Mouse (Mus musculus) layer of hippocampus, adult 9-11 months (tissue): ENCODE measurements around the gene E130116L18Rik.
"Not testable (repeated sequence)": the region's sequence is repeated elsewhere in the genome, so short reads cannot be mapped to it uniquely, and the experiment has no call there.

Experiments
- DNase-seq: peaks from one replicate; pipeline ENCODE4 v3.0.0; 2022

Gene E130116L18Rik

DNA sequence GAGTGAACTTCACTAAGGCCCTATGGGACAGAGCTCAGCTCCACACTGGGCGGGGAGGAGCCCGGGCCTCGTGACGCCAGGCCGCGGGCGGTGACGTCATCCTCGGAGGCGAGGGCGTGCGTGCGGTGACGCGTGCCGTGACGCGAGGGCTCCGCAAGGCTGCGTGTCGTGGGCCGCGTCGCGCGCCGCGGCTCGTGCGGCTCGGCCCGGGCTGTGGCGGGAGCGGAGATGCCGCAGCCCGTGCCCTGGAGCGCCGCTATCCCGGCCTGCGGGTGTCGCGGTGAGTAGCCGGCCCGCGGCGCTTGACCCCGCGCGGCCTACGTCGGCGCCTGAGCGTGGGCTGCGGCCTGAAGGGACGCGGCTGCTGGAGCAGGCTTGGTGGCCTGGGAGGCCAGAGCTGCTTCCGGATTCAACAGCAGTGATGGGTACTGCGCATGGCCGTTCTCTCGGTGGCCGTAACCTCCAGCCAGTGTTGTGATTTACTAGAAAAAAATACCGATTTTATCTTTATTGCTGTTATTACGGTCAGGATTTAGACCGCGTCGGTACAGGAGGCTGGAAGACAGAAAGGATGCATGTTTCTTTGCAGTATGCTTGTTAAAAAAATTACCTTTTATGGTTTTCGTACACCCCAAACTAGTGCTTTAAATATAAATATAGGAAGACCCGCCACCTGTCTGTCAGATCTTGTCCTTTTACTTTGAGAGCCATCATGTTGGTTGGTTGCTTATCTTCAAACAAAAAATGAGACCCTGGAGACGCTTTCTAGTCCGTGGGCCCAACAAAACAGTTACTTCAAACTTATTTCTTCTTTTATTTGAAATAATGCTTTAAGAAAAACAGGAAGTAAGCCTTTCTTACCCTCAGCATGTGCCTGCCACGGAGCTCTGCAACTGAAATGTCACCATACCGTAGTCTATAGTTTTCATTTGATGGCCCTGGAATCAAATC lies at the start of gene E130116L18Rik:
Gene E130116L18Rik (minus strand): TSS at position 402 of the 951 bp plus-strand sequence.
- peak; percentile 90 for DNase-seq

- no peak for DNase-seq
These were observed 45.4 kb upstream of the E130116L18Rik start for GRCm38 (mm10) chr5:25268258-25268888.

GRCm38 (mm10) chr5:25262266-25262665 lies 39.3 kb upstream of the E130116L18Rik start:
- no peak for DNase-seq

- DNase-seq: no peak
These were observed 38.5 kb upstream of the E130116L18Rik start for GRCm38 (mm10) chr5:25261452-25261851.

GRCm38 (mm10) chr5:25256686-25257085 lies 33.7 kb upstream of the E130116L18Rik start:
- peak; percentile 48 for DNase-seq

GRCm38 (mm10) chr5:25254491-25254890 lies 31.5 kb upstream of the E130116L18Rik start:
- no peak for DNase-seq

DNA sequence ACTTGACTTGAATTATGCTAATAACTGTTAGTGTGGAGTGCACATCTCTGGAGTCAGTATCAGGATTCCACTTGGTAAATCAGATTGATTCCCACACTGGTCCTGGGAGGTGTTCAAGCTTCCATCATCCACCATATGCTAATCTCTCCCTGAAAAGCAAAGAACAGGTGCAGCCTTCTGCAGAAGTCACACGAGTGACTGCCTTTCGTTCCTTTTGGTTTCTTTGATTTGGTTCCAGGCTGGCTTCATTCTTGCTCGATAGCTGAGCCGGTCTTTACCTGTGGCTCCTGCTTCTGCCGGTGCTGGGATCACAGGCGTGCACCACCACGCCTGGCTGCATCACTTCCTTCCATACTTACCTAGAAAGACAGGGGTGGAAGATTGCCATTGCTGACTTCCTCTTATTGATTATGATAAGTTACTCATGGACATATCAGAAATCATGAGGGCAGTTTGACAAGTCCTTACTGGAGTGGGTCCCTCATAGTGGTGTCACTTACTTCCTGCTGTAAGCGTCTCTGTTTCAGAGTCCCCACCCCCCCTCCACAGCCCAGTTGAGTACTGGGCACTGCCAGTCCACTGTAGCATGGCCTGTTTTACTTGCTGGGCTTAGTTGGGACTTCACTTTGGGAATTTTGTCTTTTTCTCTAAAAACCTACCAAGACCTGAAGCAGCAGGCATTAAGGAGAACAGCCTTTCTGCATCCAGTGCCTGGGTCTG lies 30.0 kb upstream of the E130116L18Rik start:
- no peak for DNase-seq

DNA sequence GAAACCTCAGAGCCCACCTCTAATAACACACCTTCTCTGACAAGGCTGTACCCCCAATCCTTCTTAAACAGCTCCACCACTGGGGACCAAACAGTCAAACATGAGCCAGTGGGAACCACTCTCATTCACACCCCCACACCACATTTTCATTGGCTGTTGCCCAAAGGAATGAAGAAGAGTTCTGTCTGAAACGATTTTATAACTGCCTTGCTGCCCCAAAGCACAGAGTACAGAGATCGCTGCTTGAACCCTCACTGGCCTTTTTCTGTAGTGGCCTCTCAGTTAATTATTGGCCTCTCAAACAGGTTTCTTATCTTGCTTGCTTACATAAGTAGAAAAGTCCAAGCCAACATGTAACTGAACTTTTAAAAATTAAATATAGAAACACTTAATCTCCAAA lies 29.5 kb upstream of the E130116L18Rik start:
- DNase-seq: no peak

- no peak for DNase-seq
These were observed 24.1 kb upstream of the E130116L18Rik start for GRCm38 (mm10) chr5:25247036-25247435.

DNA sequence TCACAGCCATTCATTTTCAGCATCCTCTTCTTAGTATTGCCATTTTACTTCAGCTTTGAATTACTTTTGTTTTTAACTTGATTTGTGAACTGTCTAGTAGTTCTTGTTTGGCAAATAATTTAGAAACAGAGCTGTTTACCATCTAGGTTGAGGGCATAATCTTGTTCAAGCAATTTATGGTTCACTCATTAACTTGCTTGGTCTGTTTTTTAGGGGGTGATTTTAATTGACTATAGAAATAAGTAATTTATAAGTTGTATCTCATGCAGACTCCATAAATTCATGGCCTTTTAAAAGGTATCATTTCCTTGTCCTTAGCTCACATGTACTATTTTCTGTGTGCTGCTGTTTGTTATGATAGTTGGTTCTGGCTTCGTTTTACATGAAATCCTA lies 23.5 kb upstream of the E130116L18Rik start:
- DNase-seq: no peak

GRCm38 (mm10) chr5:25245806-25246472 lies 23.0 kb upstream of the E130116L18Rik start:
- DNase-seq: no peak

DNA sequence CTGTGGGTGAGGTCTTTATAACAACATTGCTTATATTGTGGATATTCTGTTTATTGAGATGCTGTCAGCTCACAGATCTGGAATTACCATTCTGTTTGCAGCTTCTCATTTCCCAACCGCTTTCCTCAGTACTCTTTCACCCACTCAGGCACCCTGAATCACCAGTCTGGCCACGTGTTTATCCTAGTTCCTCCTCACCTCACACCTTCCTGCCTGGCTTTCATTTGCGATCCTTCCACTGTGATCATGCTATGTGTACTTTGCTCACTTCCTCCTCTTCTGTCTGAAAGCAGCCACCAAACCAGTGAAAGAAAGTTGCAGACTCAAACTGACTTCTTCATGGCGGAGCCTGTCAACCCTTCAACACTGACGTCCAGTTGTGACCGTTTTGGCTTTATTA lies 20.1 kb upstream of the E130116L18Rik start:
- no peak for DNase-seq

DNA sequence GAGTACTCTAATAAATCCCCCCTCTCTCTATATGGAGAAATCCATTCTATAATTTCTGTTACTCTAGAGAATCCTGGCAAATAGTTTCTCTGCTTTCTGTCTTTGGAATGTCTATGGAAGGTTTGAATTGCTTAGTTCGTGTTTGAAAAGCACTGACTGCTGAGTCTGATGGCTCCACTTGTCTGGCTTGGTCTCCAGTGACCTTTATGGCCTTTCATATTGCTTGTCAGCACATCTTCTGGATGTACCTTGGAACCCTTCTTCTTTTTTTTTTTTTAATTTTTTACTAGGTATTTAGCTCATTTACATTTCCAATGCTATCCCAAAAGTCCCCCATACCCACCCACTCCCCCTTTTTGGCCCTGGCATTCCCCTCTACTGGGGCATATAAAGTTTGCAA lies 1.4 kb upstream of the E130116L18Rik start:
- DNase-seq: not testable (repeated sequence)

DNA sequence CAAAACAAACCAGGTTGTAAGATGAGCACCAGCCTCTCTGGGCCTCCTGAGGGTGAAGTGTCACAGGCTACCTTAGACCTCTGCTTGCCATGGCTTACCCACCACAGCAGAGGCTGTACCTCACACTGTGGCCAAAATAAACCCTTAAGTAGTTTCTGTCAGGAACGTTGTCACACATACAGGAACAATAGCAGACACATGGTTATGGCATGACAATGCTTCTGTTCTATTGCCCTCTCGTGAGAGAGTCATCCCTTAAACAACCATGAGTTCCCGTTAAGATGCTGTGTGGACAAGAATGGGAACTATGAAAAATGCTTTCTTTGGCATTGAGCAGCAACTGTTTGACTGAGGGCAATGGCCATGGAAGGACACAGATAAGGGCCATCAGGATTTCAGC lies 1.3 kb downstream of the E130116L18Rik start, which contains the start of gene Galnt11:
Gene Galnt11 (plus strand): TSS at position 301 of the 400 bp plus-strand sequence.
- no peak for DNase-seq

- DNase-seq: no peak
These were observed 7.9 kb downstream of the E130116L18Rik start for GRCm38 (mm10) chr5:25215006-25215405.

GRCm38 (mm10) chr5:25213216-25213615 lies 9.7 kb downstream of the E130116L18Rik start:
- DNase-seq: not testable (repeated sequence)

- DNase-seq: peak; percentile 53
These were observed 11.1 kb downstream of the E130116L18Rik start for GRCm38 (mm10) chr5:25211872-25212271.

- DNase-seq: no peak
These were observed 32.4 kb downstream of the E130116L18Rik start for GRCm38 (mm10) chr5:25190521-25190920.

GRCm38 (mm10) chr5:25188802-25189201 lies 34.2 kb downstream of the E130116L18Rik start:
- DNase-seq: no peak

DNA sequence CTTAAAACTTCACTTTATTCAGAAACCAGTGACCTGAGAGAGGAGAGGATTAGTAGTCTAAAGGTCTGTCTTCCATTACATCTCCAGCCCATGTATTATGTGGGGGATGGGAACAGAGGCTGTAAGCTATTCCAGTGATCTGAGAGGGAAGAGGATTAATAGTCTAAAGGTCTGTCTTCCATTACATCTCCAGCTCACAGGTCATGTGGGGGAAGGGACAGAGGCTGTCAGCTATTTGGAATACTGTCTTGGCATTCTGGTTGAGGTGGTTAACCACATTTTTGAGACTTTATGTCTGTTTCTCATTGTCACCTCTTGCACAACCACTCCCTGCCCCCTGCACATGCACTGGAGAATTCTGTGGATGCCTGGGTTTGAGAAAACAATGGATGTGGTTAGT lies 35.2 kb downstream of the E130116L18Rik start:
- no peak for DNase-seq

DNA sequence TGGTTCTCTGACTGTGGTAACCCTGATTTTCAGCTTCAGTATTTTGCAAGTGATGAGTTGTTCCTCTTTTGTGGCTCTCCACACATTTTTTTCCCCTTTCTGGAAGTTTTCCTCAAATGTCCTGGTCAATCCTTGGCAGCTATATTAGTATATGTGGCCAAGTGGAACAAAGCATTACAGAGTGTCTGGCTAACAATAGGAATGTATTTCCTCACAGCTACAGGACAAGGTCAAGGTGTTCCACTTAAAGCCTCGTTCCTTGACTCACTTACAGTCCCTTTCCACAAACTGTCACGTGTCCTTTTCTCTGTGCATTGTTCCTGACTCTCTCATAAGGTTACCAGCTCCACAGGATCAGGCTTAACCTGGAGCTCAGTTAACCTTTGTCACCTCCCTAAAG lies 38.4 kb downstream of the E130116L18Rik start:
- DNase-seq: no peak

DNA sequence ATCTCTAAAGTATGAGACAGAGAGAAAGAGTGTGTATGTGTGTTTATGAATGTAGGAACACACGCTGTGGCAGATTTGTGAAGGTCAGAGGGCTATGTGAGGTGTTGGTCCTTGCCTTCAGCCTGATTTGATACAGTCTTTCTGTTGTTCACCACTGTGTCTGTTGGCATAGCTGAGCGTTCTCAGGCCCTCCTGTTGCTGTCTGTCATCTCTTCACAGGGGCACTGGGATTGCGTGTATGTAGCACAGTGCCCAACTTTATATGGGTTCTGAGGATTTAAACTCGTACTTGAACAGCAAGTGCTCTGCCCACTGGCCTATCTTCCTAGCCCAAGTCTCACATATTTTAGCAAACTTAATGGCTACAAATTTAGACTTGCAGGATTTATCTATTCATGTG lies 39.4 kb downstream of the E130116L18Rik start:
- DNase-seq: no peak
